In genomic region chr2:120501931-120502604, GRCm38 (mm10) we compare ENCODE assay signal across 10 mouse cellular contexts. TPM values are rescaled to one million over a fixed set of nuclear protein-coding genes. Genes with fewer than 3 reads are reported as not detected.
DNase-seq lines count a peak whose midpoint lies in the region; ATAC-seq and TF ChIP-seq lines count a peak whose summit lies in the region.
"Had no signal": no experiment of that assay in that cellular context is flagged by ENCODE, and none has a peak within 500 bp of the region (broad histone marks: within the 10 kb centered on the region; RNA-seq: fewer than 3 reads in every experiment).

No protein-coding gene starts in this region.

- no peaks in the 10 kb centered on the region for H3K27me3 ChIP-seq in forebrain, embryonic 10.5 days (ENCODE audit: poor library complexity, severe bottlenecking)
- H3K27me3 ChIP-seq in forebrain, embryonic 12.5 days = no peaks in the 10 kb centered on the region
- H3K27me3 ChIP-seq in thymus, adult 2 months (ENCODE audit: control insufficient read depth, insufficient read depth, low read length) = no peaks in the 10 kb centered on the region
- H3K27me3 ChIP-seq: liver, embryonic 12.5 days had no signal

- H3K9me3 ChIP-seq in forebrain, embryonic 10.5 days = no peaks in the 10 kb centered on the region
- H3K9me3 ChIP-seq in forebrain, embryonic 12.5 days = no peaks in the 10 kb centered on the region
- H3K9me3 ChIP-seq: liver, embryonic 12.5 days had no signal

- peaks cover 32% of the 10 kb centered on the region for H3K36me3 ChIP-seq in forebrain, embryonic 10.5 days (replicated peaks)
- H3K36me3 ChIP-seq in forebrain, embryonic 12.5 days (replicated peaks) = peaks cover 23% of the 10 kb centered on the region
- peaks cover 16% of the 10 kb centered on the region for H3K36me3 ChIP-seq in thymus, adult 2 months (ENCODE audit: control insufficient read depth, insufficient read depth, low read length)

- 78% methylated on average over 13 of the region's 13 CpGs for WGBS in forebrain, embryonic 10.5 days
- WGBS in forebrain, embryonic 12.5 days = 75% methylated on average over 13 of the region's 13 CpGs
- 9% methylated on average over 13 of the region's 13 CpGs for WGBS in thymus, adult 2 months

- no peak for TF ChIP-seq CTCF in thymus, adult 2 months (IDR thresholded peaks at IDR 0.05; ENCODE audit: borderline replicate concordance, control insufficient read depth, extremely low read depth, insufficient read depth, low read length, poor library complexity)

- DNase-seq in forebrain, embryonic 10.5 days (ENCODE audit: extremely low spot score, low spot score) = no peak
- DNase-seq in kidney, postnatal 10 days = peak; percentile 32
- no peak for DNase-seq in kidney, adult 18-20 months
- peak; percentile 35 to 47 for DNase-seq in CD8-positive naive resting alpha-beta T cell, adult 2 months (ENCODE audit: low read depth in 2 of 2, low spot score in 2 of 2)
- DNase-seq in thymus, adult 2 months = peak; percentile 83
- no peak for DNase-seq in left cerebral cortex, postnatal 36 days (ENCODE audit: low spot score in 2 of 2)
- DNase-seq in ovary, postnatal 36 days (ENCODE audit: low spot score) = no peak

- no peak overlapping the region for H3K9ac ChIP-seq in forebrain, embryonic 12.5 days
- H3K9ac ChIP-seq: liver, embryonic 12.5 days had no signal

- H3K27ac ChIP-seq in forebrain, embryonic 10.5 days = peak overlapping the region; percentile 67; the same call in 1 of the 2 replicates
- no peak overlapping the region for H3K27ac ChIP-seq in forebrain, embryonic 12.5 days
- H3K27ac ChIP-seq in thymus, adult 2 months (ENCODE audit: control insufficient read depth, insufficient read depth, low read length) = peak overlapping the region; percentile 97
- H3K27ac ChIP-seq: hindbrain, postnatal 0 days; liver, embryonic 12.5 days had no signal

- intact Hi-C loops in left cerebral cortex, postnatal 36 days (cut with DNase I) = no loop called here

- no peak for TF ChIP-seq POLR2A in thymus, adult 2 months (IDR thresholded peaks at IDR 0.05; ENCODE audit: control insufficient read depth, extremely low read depth, insufficient read depth, low read length, poor library complexity)

- H3K4me2 ChIP-seq in forebrain, embryonic 12.5 days = no peak overlapping the region
- H3K4me2 ChIP-seq: liver, embryonic 12.5 days had no signal

- no peak overlapping the region for H3K4me3 ChIP-seq in forebrain, embryonic 10.5 days
- no peak overlapping the region for H3K4me3 ChIP-seq in forebrain, embryonic 12.5 days (replicated peaks)
- peak overlapping the region; percentile 44 for H3K4me3 ChIP-seq in thymus, adult 2 months (ENCODE audit: control insufficient read depth, insufficient read depth, low read length)
- H3K4me3 ChIP-seq: liver, embryonic 12.5 days had no signal

- peaks cover 22% of the 10 kb centered on the region for H3K4me1 ChIP-seq in forebrain, embryonic 10.5 days
- H3K4me1 ChIP-seq in forebrain, embryonic 12.5 days = peaks cover 14% of the 10 kb centered on the region; the same call in 1 of the 2 replicates
- H3K4me1 ChIP-seq in thymus, adult 2 months (replicated peaks; ENCODE audit: control insufficient read depth, insufficient read depth, low read length) = peaks cover 55% of the 10 kb centered on the region

- no peak for ATAC-seq in forebrain, embryonic 12.5 days (ENCODE audit: low FRiP score)
- ATAC-seq: hindbrain, postnatal 0 days; liver, embryonic 12.5 days had no signal

RNA-seq across cellular contexts. Expression of gene Capn3, which starts 46.2 kb away (rescaled TPM):
- polyA plus RNA-seq in forebrain, embryonic 10.5 days (2016; fragmentation: Nextera tagmentation; extraction: Ambion mirVana) = 7.7 and 8.2 TPM in 2 replicates
- polyA plus RNA-seq in forebrain, embryonic 12.5 days (2016; fragmentation: Nextera tagmentation; extraction: Ambion mirVana) = 1.6 and 1.9 TPM in 2 replicates
- polyA plus RNA-seq in thymus, adult 2 months (2012; rRNA removed) = 56.2 and 69.8 TPM in 2 replicates
- 1 to 10 TPM; 4.0 to 4.4 TPM for total RNA-seq in left cerebral cortex, postnatal 36 days (2021)

Comparison
In these comparisons a context has a peak if more than half of its experiments do, and no peak if none do; other contexts are left out.
1. DNase-seq: peak in kidney, postnatal 10 days (single experiment), CD8-positive naive resting alpha-beta T cell, adult 2 months (2 of 2) and thymus, adult 2 months (single experiment); none in forebrain, embryonic 10.5 days (single experiment), kidney, adult 18-20 months (single experiment), left cerebral cortex, postnatal 36 days (0 of 2) and ovary, postnatal 36 days (single experiment).